Mouse (Mus musculus): ENCODE results near the gene Gjc1. TPM values are rescaled to one million over a fixed set of nuclear protein-coding genes. Genes with fewer than 3 reads are reported as not detected.

Gene Gjc1
- polyA plus RNA-seq, 1 experiment from 2014 or later: 16.1 TPM

- Histone ChIP-seq H3K36me3 (ENCODE audit: control insufficient read depth, insufficient read depth) (no peaks in the 10 kb centered on the region), H3K4me2 (replicated peaks; ENCODE audit: low read depth) (no peak overlapping the region), H3K4me1 (replicated peaks; ENCODE audit: control insufficient read depth, insufficient read depth, low read length) (0 out of 2 replicates have a peak, but pooled peaks cover 5% of the 10 kb centered on the region), H3K9ac (ENCODE audit: low read depth, low read length) (no peak overlapping the region), H3K27me3 (replicated peaks; ENCODE audit: control insufficient read depth, insufficient read depth, low read length) (no peaks in the 10 kb centered on the region), H3K9me3 (ENCODE audit: control insufficient read depth) (no peaks in the 10 kb centered on the region), H3K27ac (ENCODE audit: low read depth, low read length) (no peak overlapping the region), H3K4me3 (ENCODE audit: low read depth, low read length) (no peak overlapping the region)
- no peak for ATAC-seq
- no peak for TF ChIP-seq CTCF (IDR thresholded peaks at IDR 0.05; ENCODE audit: low read depth)
- WGBS: 80% methylated on average over 12 of the region's 12 CpGs
Observed at GRCm38 (mm10) chr11:102769993-102770661, 49.4 kb downstream of the Gjc1 start.

GRCm38 (mm10) chr11:102769141-102769540 is 50.4 kb downstream of the Gjc1 start:
- no peaks in the 10 kb centered on the region for H3K36me3 ChIP-seq (ENCODE audit: control insufficient read depth, insufficient read depth)
- no peak overlapping the region for H3K4me3 ChIP-seq (ENCODE audit: low read depth, low read length)
- H3K4me1 ChIP-seq (replicated peaks; ENCODE audit: control insufficient read depth, insufficient read depth, low read length): 0 out of 2 replicates have a peak, but pooled peaks cover 3% of the 10 kb centered on the region
- no peak overlapping the region for H3K9ac ChIP-seq (ENCODE audit: low read depth, low read length)
- no peaks in the 10 kb centered on the region for H3K27me3 ChIP-seq (replicated peaks; ENCODE audit: control insufficient read depth, insufficient read depth, low read length)
- H3K4me2 ChIP-seq (replicated peaks; ENCODE audit: low read depth): no peak overlapping the region
- TF ChIP-seq CTCF (IDR thresholded peaks at IDR 0.05; ENCODE audit: low read depth): no peak
- H3K27ac ChIP-seq (ENCODE audit: low read depth, low read length): no peak overlapping the region
- ATAC-seq: no peak
- WGBS: 73% methylated on average over 6 of the region's 6 CpGs
- H3K9me3 ChIP-seq (ENCODE audit: control insufficient read depth): no peaks in the 10 kb centered on the region

- H3K4me3 ChIP-seq (ENCODE audit: low read depth, low read length): no peak overlapping the region
- no peaks in the 10 kb centered on the region for H3K36me3 ChIP-seq (ENCODE audit: control insufficient read depth, insufficient read depth)
- WGBS: 72% methylated on average over 6 of the region's 6 CpGs
- H3K27ac ChIP-seq (ENCODE audit: low read depth, low read length): no peak overlapping the region
- H3K4me2 ChIP-seq (replicated peaks; ENCODE audit: low read depth): no peak overlapping the region
- no peak for TF ChIP-seq CTCF (IDR thresholded peaks at IDR 0.05; ENCODE audit: low read depth)
- peaks cover 5% of the 10 kb centered on the region for H3K27me3 ChIP-seq (replicated peaks; ENCODE audit: control insufficient read depth, insufficient read depth, low read length)
- H3K4me1 ChIP-seq (replicated peaks; ENCODE audit: control insufficient read depth, insufficient read depth, low read length): no peaks in the 10 kb centered on the region
- no peaks in the 10 kb centered on the region for H3K9me3 ChIP-seq (ENCODE audit: control insufficient read depth)
- no peak overlapping the region for H3K9ac ChIP-seq (ENCODE audit: low read depth, low read length)
- ATAC-seq: no peak
Observed at GRCm38 (mm10) chr11:102767055-102767670, 52.3 kb downstream of the Gjc1 start.

- Histone ChIP-seq H3K4me2 (replicated peaks; ENCODE audit: low read depth) (no peak overlapping the region), H3K36me3 (ENCODE audit: control insufficient read depth, insufficient read depth) (no peaks in the 10 kb centered on the region), H3K27me3 (replicated peaks; ENCODE audit: control insufficient read depth, insufficient read depth, low read length) (peaks cover 10% of the 10 kb centered on the region), H3K9me3 (ENCODE audit: control insufficient read depth) (no peaks in the 10 kb centered on the region), H3K4me1 (replicated peaks; ENCODE audit: control insufficient read depth, insufficient read depth, low read length) (no peaks in the 10 kb centered on the region), H3K4me3 (ENCODE audit: low read depth, low read length) (no peak overlapping the region), H3K9ac (ENCODE audit: low read depth, low read length) (no peak overlapping the region), H3K27ac (ENCODE audit: low read depth, low read length) (no peak overlapping the region)
- WGBS: 72% methylated on average over 5 of the region's 5 CpGs
- ATAC-seq: no peak
- TF ChIP-seq CTCF (IDR thresholded peaks at IDR 0.05; ENCODE audit: low read depth): no peak
Observed at GRCm38 (mm10) chr11:102765416-102765815, 54.1 kb downstream of the Gjc1 start.

GRCm38 (mm10) chr11:102763009-102763767 is 56.3 kb downstream of the Gjc1 start:
- no peak for TF ChIP-seq CTCF (IDR thresholded peaks at IDR 0.05; ENCODE audit: low read depth)
- H3K4me1 ChIP-seq (replicated peaks; ENCODE audit: control insufficient read depth, insufficient read depth, low read length): no peaks in the 10 kb centered on the region
- H3K27me3 ChIP-seq (replicated peaks; ENCODE audit: control insufficient read depth, insufficient read depth, low read length): peaks cover 10% of the 10 kb centered on the region
- no peaks in the 10 kb centered on the region for H3K36me3 ChIP-seq (ENCODE audit: control insufficient read depth, insufficient read depth)
- H3K4me3 ChIP-seq (ENCODE audit: low read depth, low read length): no peak overlapping the region
- WGBS: 71% methylated on average over 11 of the region's 11 CpGs
- H3K27ac ChIP-seq (ENCODE audit: low read depth, low read length): no peak overlapping the region
- no peak overlapping the region for H3K4me2 ChIP-seq (replicated peaks; ENCODE audit: low read depth)
- H3K9ac ChIP-seq (ENCODE audit: low read depth, low read length): no peak overlapping the region
- no peak for ATAC-seq
- H3K9me3 ChIP-seq (ENCODE audit: control insufficient read depth): no peaks in the 10 kb centered on the region

GRCm38 (mm10) chr11:102762248-102762647 is 57.3 kb downstream of the Gjc1 start:
- H3K4me3 ChIP-seq (ENCODE audit: low read depth, low read length): peak overlapping the region; percentile 50
- peak overlapping the region; percentile 93 for H3K4me2 ChIP-seq (replicated peaks; ENCODE audit: low read depth)
- no peaks in the 10 kb centered on the region for H3K9me3 ChIP-seq (ENCODE audit: control insufficient read depth)
- TF ChIP-seq CTCF (IDR thresholded peaks at IDR 0.05; ENCODE audit: low read depth): no peak
- no peaks in the 10 kb centered on the region for H3K4me1 ChIP-seq (replicated peaks; ENCODE audit: control insufficient read depth, insufficient read depth, low read length)
- WGBS: 39% methylated on average over 15 of the region's 15 CpGs
- no peak for ATAC-seq
- no peak overlapping the region for H3K27ac ChIP-seq (ENCODE audit: low read depth, low read length)
- peaks cover 10% of the 10 kb centered on the region for H3K27me3 ChIP-seq (replicated peaks; ENCODE audit: control insufficient read depth, insufficient read depth, low read length)
- no peaks in the 10 kb centered on the region for H3K36me3 ChIP-seq (ENCODE audit: control insufficient read depth, insufficient read depth)
- no peak overlapping the region for H3K9ac ChIP-seq (ENCODE audit: low read depth, low read length)
